Mouse (Mus musculus): ENCODE data around the gene Iffo2. TPM values are rescaled to one million over a fixed set of nuclear protein-coding genes. Genes with fewer than 3 reads are reported as not detected.

Gene Iffo2
- polyA plus RNA-seq, 1 experiment from 2014 or later = 4.8 TPM

DNA sequence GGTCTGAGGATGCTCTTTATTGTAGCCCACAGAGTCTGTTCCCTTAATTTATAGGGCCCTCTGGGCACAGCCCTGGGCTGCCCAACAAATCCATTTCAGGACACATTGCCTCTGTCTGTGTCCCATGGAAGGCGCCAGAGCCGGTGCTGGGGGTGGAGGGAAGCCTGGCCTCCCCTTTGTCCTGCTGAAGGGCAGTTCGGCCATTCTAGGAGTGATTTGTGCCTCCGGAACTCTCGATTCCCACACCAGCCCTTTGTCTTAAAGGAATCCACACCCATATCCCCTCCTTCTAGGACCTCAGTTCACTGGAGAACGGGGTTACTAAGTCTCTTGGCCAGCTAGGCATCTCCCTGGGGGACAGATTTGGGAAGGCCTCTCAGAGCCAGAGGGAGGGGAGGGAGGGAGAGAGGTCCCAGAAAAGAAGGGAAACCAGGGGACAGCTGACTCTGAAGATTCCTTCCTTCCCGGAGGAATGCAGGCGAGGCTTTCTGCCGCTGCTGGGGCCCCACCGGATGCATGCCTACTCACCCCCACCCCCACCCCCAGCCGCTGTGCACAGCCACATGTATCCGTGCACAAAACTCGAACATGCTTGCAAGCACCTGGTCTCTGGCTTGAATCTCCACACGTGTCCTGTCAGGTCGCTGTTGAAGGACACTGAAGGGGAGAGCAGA lies 50.5 kb downstream of the Iffo2 start:
- Histone ChIP-seq H3K36me3 (ENCODE audit: control insufficient read depth, insufficient read depth, low read length) (no peaks in the 10 kb centered on the region), H3K27ac (replicated peaks; ENCODE audit: low read depth, low read length) (peak overlapping the region; percentile 90), H3K4me1 (ENCODE audit: control insufficient read depth, insufficient read depth, low read length) (peaks cover 60% of the 10 kb centered on the region), H3K4me3 (ENCODE audit: low read depth, low read length) (peak overlapping the region; percentile 19; the same call in 1 of the 2 replicates), H3K9ac (ENCODE audit: low read depth, low read length) (peak overlapping the region; percentile 63), H3K9me3 (ENCODE audit: control insufficient read depth, low read length) (no peaks in the 10 kb centered on the region), H3K27me3 (replicated peaks; ENCODE audit: control insufficient read depth, insufficient read depth, low read length) (no peaks in the 10 kb centered on the region), H3K4me2 (ENCODE audit: low read depth, low read length) (peak overlapping the region; percentile 48)
- peak; percentile 76 for ATAC-seq (ENCODE audit: low read depth)
- DNase-seq (ENCODE audit: low spot score) = peak; percentile 89
- 5% methylated on average over 15 of the region's 15 CpGs for WGBS

DNA sequence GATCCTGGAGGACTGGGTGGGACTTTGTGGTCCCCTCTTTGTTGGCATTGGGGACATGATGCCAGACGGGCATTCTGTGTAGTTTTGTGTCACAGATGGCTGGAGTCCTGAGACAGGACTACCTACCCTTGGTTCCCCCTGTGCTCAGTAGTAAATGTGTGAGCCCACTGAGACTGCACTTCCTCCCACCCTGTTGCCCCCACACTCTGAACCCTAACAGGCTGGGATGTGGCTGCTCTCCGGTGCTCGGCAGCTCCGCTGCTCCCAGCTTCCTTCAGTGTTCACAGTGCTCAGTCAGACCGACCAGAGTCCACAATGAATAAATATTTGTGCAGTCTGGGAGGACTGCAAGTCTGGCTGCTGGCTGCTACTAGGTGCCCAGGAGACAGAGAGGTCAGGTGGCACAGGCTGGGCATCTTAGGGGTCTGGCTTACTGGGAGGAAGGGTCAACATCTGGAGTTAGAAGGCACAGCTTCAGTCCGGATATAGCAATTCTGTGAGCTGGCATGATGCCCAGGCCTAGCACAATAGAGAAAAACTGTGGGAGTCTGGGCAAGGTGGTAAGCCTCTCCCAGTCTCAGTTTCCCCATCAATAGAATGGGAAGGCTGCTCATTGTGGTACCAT lies 51.2 kb downstream of the Iffo2 start:
- peak; percentile 12; the same call in 1 of the 2 replicates for ATAC-seq (ENCODE audit: low read depth)

GRCm38 (mm10) chr4:139582346-139582745 lies 52.0 kb downstream of the Iffo2 start:
- peaks cover 47% of the 10 kb centered on the region for H3K4me1 ChIP-seq (ENCODE audit: control insufficient read depth, insufficient read depth, low read length)
- DNase-seq (ENCODE audit: low spot score) = no peak
- H3K9ac ChIP-seq (ENCODE audit: low read depth, low read length) = no peak overlapping the region
- no peaks in the 10 kb centered on the region for H3K36me3 ChIP-seq (ENCODE audit: control insufficient read depth, insufficient read depth, low read length)
- no peaks in the 10 kb centered on the region for H3K27me3 ChIP-seq (replicated peaks; ENCODE audit: control insufficient read depth, insufficient read depth, low read length)
- no peaks in the 10 kb centered on the region for H3K9me3 ChIP-seq (ENCODE audit: control insufficient read depth, low read length)
- no peak overlapping the region for H3K4me2 ChIP-seq (ENCODE audit: low read depth, low read length)
- H3K27ac ChIP-seq (replicated peaks; ENCODE audit: low read depth, low read length) = no peak overlapping the region
- no peak for ATAC-seq (ENCODE audit: low read depth)
- no peak overlapping the region for H3K4me3 ChIP-seq (ENCODE audit: low read depth, low read length)
- WGBS = 81% methylated on average over 6 of the region's 6 CpGs

More for the DNA sequence above, 51.2 kb downstream of the Iffo2 start:
- Histone ChIP-seq H3K4me3 (ENCODE audit: low read depth, low read length) (0 out of 2 replicates have a peak overlapping the region, but pooled peaks have one; percentile 19), H3K9ac (ENCODE audit: low read depth, low read length) (peak overlapping the region; percentile 63), H3K27me3 (replicated peaks; ENCODE audit: control insufficient read depth, insufficient read depth, low read length) (no peaks in the 10 kb centered on the region), H3K9me3 (ENCODE audit: control insufficient read depth, low read length) (no peaks in the 10 kb centered on the region), H3K4me2 (ENCODE audit: low read depth, low read length) (peak overlapping the region; percentile 48), H3K36me3 (ENCODE audit: control insufficient read depth, insufficient read depth, low read length) (no peaks in the 10 kb centered on the region), H3K4me1 (ENCODE audit: control insufficient read depth, insufficient read depth, low read length) (peaks cover 53% of the 10 kb centered on the region), H3K27ac (replicated peaks; ENCODE audit: low read depth, low read length) (peak overlapping the region; percentile 90)
- peak; percentile 53 for DNase-seq (ENCODE audit: low spot score)
- WGBS = 21% methylated on average over 6 of the region's 6 CpGs

- Histone ChIP-seq H3K27me3 (replicated peaks; ENCODE audit: control insufficient read depth, insufficient read depth, low read length) (no peaks in the 10 kb centered on the region), H3K9me3 (ENCODE audit: control insufficient read depth, low read length) (no peaks in the 10 kb centered on the region), H3K4me2 (ENCODE audit: low read depth, low read length) (no peak overlapping the region), H3K4me3 (ENCODE audit: low read depth, low read length) (no peak overlapping the region), H3K27ac (replicated peaks; ENCODE audit: low read depth, low read length) (no peak overlapping the region), H3K4me1 (ENCODE audit: control insufficient read depth, insufficient read depth, low read length) (peaks cover 47% of the 10 kb centered on the region), H3K9ac (ENCODE audit: low read depth, low read length) (no peak overlapping the region), H3K36me3 (ENCODE audit: control insufficient read depth, insufficient read depth, low read length) (no peaks in the 10 kb centered on the region)
- no peak for ATAC-seq (ENCODE audit: low read depth)
- no peak for DNase-seq (ENCODE audit: low spot score)
- WGBS = 55% methylated on average over 3 of the region's 3 CpGs
Observed at GRCm38 (mm10) chr4:139582903-139583302, 52.6 kb downstream of the Iffo2 start.

GRCm38 (mm10) chr4:139583629-139584245 lies 53.4 kb downstream of the Iffo2 start:
- Histone ChIP-seq H3K27ac (replicated peaks; ENCODE audit: low read depth, low read length) (no peak overlapping the region), H3K36me3 (ENCODE audit: control insufficient read depth, insufficient read depth, low read length) (no peaks in the 10 kb centered on the region), H3K4me3 (ENCODE audit: low read depth, low read length) (no peak overlapping the region), H3K4me1 (ENCODE audit: control insufficient read depth, insufficient read depth, low read length) (peaks cover 41% of the 10 kb centered on the region), H3K4me2 (ENCODE audit: low read depth, low read length) (no peak overlapping the region), H3K9me3 (ENCODE audit: control insufficient read depth, low read length) (no peaks in the 10 kb centered on the region), H3K27me3 (replicated peaks; ENCODE audit: control insufficient read depth, insufficient read depth, low read length) (no peaks in the 10 kb centered on the region), H3K9ac (ENCODE audit: low read depth, low read length) (no peak overlapping the region)
- ATAC-seq (ENCODE audit: low read depth) (no peak), DNase-seq (ENCODE audit: low spot score) (no peak)
- WGBS = 77% methylated on average over 11 of the region's 11 CpGs

GRCm38 (mm10) chr4:139584704-139585103 lies 54.4 kb downstream of the Iffo2 start:
- no peaks in the 10 kb centered on the region for H3K36me3 ChIP-seq (ENCODE audit: control insufficient read depth, insufficient read depth, low read length)
- H3K27ac ChIP-seq (replicated peaks; ENCODE audit: low read depth, low read length) = 0 out of 2 replicates have a peak overlapping the region, but pooled peaks have one; percentile 28
- WGBS = 74% methylated on average over 11 of the region's 11 CpGs
- no peaks in the 10 kb centered on the region for H3K9me3 ChIP-seq (ENCODE audit: control insufficient read depth, low read length)
- no peak overlapping the region for H3K4me2 ChIP-seq (ENCODE audit: low read depth, low read length)
- H3K4me3 ChIP-seq (ENCODE audit: low read depth, low read length) = no peak overlapping the region
- ATAC-seq (ENCODE audit: low read depth) (no peak), DNase-seq (ENCODE audit: low spot score) (no peak)
- peaks cover 31% of the 10 kb centered on the region for H3K4me1 ChIP-seq (ENCODE audit: control insufficient read depth, insufficient read depth, low read length)
- no peaks in the 10 kb centered on the region for H3K27me3 ChIP-seq (replicated peaks; ENCODE audit: control insufficient read depth, insufficient read depth, low read length)
- no peak overlapping the region for H3K9ac ChIP-seq (ENCODE audit: low read depth, low read length)

- Histone ChIP-seq H3K4me3 (ENCODE audit: low read depth, low read length) (no peak overlapping the region), H3K27ac (replicated peaks; ENCODE audit: low read depth, low read length) (no peak overlapping the region), H3K4me1 (ENCODE audit: control insufficient read depth, insufficient read depth, low read length) (peaks cover 25% of the 10 kb centered on the region), H3K9me3 (ENCODE audit: control insufficient read depth, low read length) (no peaks in the 10 kb centered on the region), H3K27me3 (replicated peaks; ENCODE audit: control insufficient read depth, insufficient read depth, low read length) (no peaks in the 10 kb centered on the region), H3K36me3 (ENCODE audit: control insufficient read depth, insufficient read depth, low read length) (no peaks in the 10 kb centered on the region), H3K4me2 (ENCODE audit: low read depth, low read length) (no peak overlapping the region), H3K9ac (ENCODE audit: low read depth, low read length) (no peak overlapping the region)
- DNase-seq (ENCODE audit: low spot score) = no peak
- WGBS = 89% methylated on average over 7 of the region's 7 CpGs
- ATAC-seq (ENCODE audit: low read depth) = no peak
Observed at GRCm38 (mm10) chr4:139585713-139586112, 55.4 kb downstream of the Iffo2 start.

DNA sequence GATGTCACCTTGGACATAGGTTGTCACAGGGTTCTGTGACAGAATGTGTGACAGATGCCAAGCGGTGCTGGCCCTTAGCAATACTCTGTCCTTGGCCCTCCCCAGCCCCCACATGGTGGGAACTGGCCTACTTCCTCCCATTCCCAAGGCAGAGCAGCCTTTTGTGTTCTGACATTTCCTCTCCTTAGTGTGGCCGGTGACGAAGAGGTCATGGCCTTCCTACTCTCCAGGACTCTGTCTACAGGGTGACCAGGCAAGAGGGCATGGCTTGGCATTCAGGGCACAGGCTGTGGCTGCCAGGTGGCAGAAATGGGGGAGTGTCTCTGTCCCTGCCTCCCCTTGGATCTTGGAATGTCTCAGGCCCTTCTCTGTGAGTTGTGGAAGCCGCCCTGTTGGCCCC lies 57.0 kb downstream of the Iffo2 start:
- H3K4me1 ChIP-seq (ENCODE audit: control insufficient read depth, insufficient read depth, low read length) = peaks cover 9% of the 10 kb centered on the region
- H3K4me2 ChIP-seq (ENCODE audit: low read depth, low read length) = no peak overlapping the region
- WGBS = 72% methylated on average over 4 of the region's 4 CpGs
- no peaks in the 10 kb centered on the region for H3K9me3 ChIP-seq (ENCODE audit: control insufficient read depth, low read length)
- no peaks in the 10 kb centered on the region for H3K27me3 ChIP-seq (replicated peaks; ENCODE audit: control insufficient read depth, insufficient read depth, low read length)
- H3K9ac ChIP-seq (ENCODE audit: low read depth, low read length) = no peak overlapping the region
- DNase-seq (ENCODE audit: low spot score) = peak; percentile 17
- no peak overlapping the region for H3K4me3 ChIP-seq (ENCODE audit: low read depth, low read length)
- peak overlapping the region; percentile 3; the same call in 1 of the 2 replicates for H3K27ac ChIP-seq (replicated peaks; ENCODE audit: low read depth, low read length)
- H3K36me3 ChIP-seq (ENCODE audit: control insufficient read depth, insufficient read depth, low read length) = no peaks in the 10 kb centered on the region
- ATAC-seq (ENCODE audit: low read depth) = no peak
